Mouse (Mus musculus) CH12.LX (cell line): ENCODE data around the gene Rbp1. TPM values are rescaled to one million over a fixed set of nuclear protein-coding genes. Genes with fewer than 3 reads are reported as not detected.

Experiments used
- DNase-seq: peaks from one replicate; pipeline ENCODE4 v3.0.0-alpha.2; 2013; ENCODE audit errors: extremely low read depth
- H3K27ac ChIP-seq: 2 replicates; pipeline ENCODE4 v1.5.1; 2012; ENCODE audit warnings: low read depth, mild to moderate bottlenecking, control low read depth, moderate library complexity; ENCODE audit not compliant: insufficient read depth
- H3K27me3 ChIP-seq: replicated peaks from 2 replicates; pipeline ENCODE3; 2012; ENCODE audit warnings: inconsistent platforms
- H3K36me3 ChIP-seq, 2 experiments: replicated peaks in 1 of 2; 2 replicates each; pipeline versions ENCODE3 to v1.6.1; 2012; ENCODE audit warnings: inconsistent platforms in 1 of 2, low read length in 1 of 2, mild to moderate bottlenecking in 1 of 2, mixed read lengths in 1 of 2, moderate library complexity in 1 of 2; ENCODE audit not compliant: control insufficient read depth in 1 of 2, insufficient read depth in 1 of 2
- H3K4me1 ChIP-seq, 2 experiments: 2 replicates each; pipeline ENCODE4 v1.6.1; 2012; ENCODE audit warnings: inconsistent platforms in 1 of 2, moderate library complexity in 1 of 2; ENCODE audit not compliant: insufficient read depth in 2 of 2, control insufficient read depth in 1 of 2
- H3K4me2 ChIP-seq: 2 replicates; pipeline ENCODE4 v1.6.1; 2012; ENCODE audit warnings: low read depth, mild to moderate bottlenecking, control low read depth; ENCODE audit not compliant: poor library complexity, insufficient read depth, severe bottlenecking
- H3K4me3 ChIP-seq, 3 experiments: fragments of 150-350 bp in 1 of 3; sonication (generic) in 1 of 3; replicated peaks in 1 of 3; 2 replicates each; pipeline versions ENCODE3 to v1.5.1; 2011 to 2012; ENCODE audit warnings: low read depth in 2 of 3, low read length in 2 of 3, mild to moderate bottlenecking in 2 of 3, moderate library complexity in 2 of 3, control low read depth in 1 of 3, improper control_type of control experiment in 1 of 3, inconsistent platforms in 1 of 3, mixed read lengths in 1 of 3; ENCODE audit not compliant: poor library complexity in 1 of 3
- H3K79me2 ChIP-seq: replicated peaks from 2 replicates; pipeline ENCODE4 v1.6.1; 2012; ENCODE audit warnings: mild to moderate bottlenecking, moderate library complexity; ENCODE audit not compliant: control insufficient read depth, poor library complexity, insufficient read depth, severe bottlenecking; ENCODE audit errors: extremely low read depth
- H3K9ac ChIP-seq: 2 replicates; pipeline ENCODE4 v1.6.1; 2012; ENCODE audit warnings: low read depth, mild to moderate bottlenecking, control low read depth, moderate library complexity; ENCODE audit not compliant: insufficient read depth
- H3K9me3 ChIP-seq: replicated peaks from 2 replicates; pipeline ENCODE3; 2012; ENCODE audit warnings: low read length, inconsistent platforms, mixed read lengths
- BHLHE40 ChIP-seq: IDR thresholded peaks from 2 replicates; pipeline ENCODE4 v1.6.1; 2011; ENCODE audit warnings: mild to moderate bottlenecking, low read depth, low read length, improper control_type of control experiment
- CHD1 ChIP-seq: IDR thresholded peaks from 2 replicates; pipeline ENCODE4 v1.6.1; 2012; ENCODE audit warnings: low read depth, low read length, improper control_type of control experiment, inconsistent platforms
- CHD2 ChIP-seq: IDR thresholded peaks from 2 replicates; pipeline ENCODE4 v1.6.1; 2011; ENCODE audit warnings: low read length, improper control_type of control experiment
- CTCF ChIP-seq, 2 experiments: IDR thresholded peaks in 1 of 2; conservative IDR thresholded peaks in 1 of 2; 2 replicates each; pipeline ENCODE4 v1.5.1; 2011 to 2012; ENCODE audit warnings: low read depth in 2 of 2, low read length in 2 of 2, improper control_type of control experiment in 1 of 2, inconsistent platforms in 1 of 2, mild to moderate bottlenecking in 1 of 2, moderate library complexity in 1 of 2
- ETS1 ChIP-seq: conservative IDR thresholded peaks from 2 replicates; pipeline ENCODE4 v1.6.1; 2012; ENCODE audit warnings: low read depth, mild to moderate bottlenecking, inconsistent platforms, low read length, improper control_type of control experiment, moderate library complexity
- GABPA ChIP-seq: IDR thresholded peaks from 2 replicates; pipeline ENCODE4 v1.6.1; 2012; ENCODE audit warnings: low read depth, low read length, improper control_type of control experiment, inconsistent platforms; ENCODE audit not compliant: insufficient replicate concordance
- IRF4 ChIP-seq: IDR thresholded peaks from 2 replicates; pipeline ENCODE4 v1.6.1; 2014; ENCODE audit warnings: low read depth, mild to moderate bottlenecking, inconsistent platforms, low read length, improper control_type of control experiment
- MAX ChIP-seq: IDR thresholded peaks from 2 replicates; pipeline ENCODE4 v1.6.1; 2011; ENCODE audit warnings: low read length, improper control_type of control experiment
- MEF2A ChIP-seq: IDR thresholded peaks from 2 replicates; pipeline ENCODE4 v1.6.1; 2014; ENCODE audit warnings: low read depth, mild to moderate bottlenecking, inconsistent platforms, low read length, improper control_type of control experiment, borderline replicate concordance
- NELFE ChIP-seq: IDR thresholded peaks from 2 replicates; pipeline ENCODE4 v1.6.1; 2011; ENCODE audit warnings: low read depth, low read length, improper control_type of control experiment
- PAX5 ChIP-seq: IDR thresholded peaks from 2 replicates; pipeline ENCODE4 v1.6.1; 2012; ENCODE audit warnings: low read length, inconsistent platforms, mixed read lengths
- RAD21 ChIP-seq: IDR thresholded peaks from 2 replicates; pipeline ENCODE4 v1.6.1; 2011; ENCODE audit warnings: low read depth, mild to moderate bottlenecking, low read length, improper control_type of control experiment, moderate library complexity
- RCOR1 ChIP-seq: conservative IDR thresholded peaks from 2 replicates; pipeline ENCODE4 v1.6.1; 2012; ENCODE audit warnings: low read depth, mild to moderate bottlenecking, inconsistent platforms, low read length, improper control_type of control experiment
- SIN3A ChIP-seq: IDR thresholded peaks from 2 replicates; pipeline ENCODE4 v1.6.1; 2012; ENCODE audit warnings: low read length, improper control_type of control experiment, inconsistent platforms
- SMC3 ChIP-seq: IDR thresholded peaks from 2 replicates; pipeline ENCODE4 v1.6.1; 2011; ENCODE audit warnings: low read depth, low read length, improper control_type of control experiment
- TCF12 ChIP-seq: IDR thresholded peaks from 2 replicates; pipeline ENCODE4 v1.6.1; 2014; ENCODE audit warnings: low read depth, mild to moderate bottlenecking, inconsistent platforms, low read length, improper control_type of control experiment
- UBTF ChIP-seq: IDR thresholded peaks from 2 replicates; pipeline ENCODE4 v1.6.1; 2012; ENCODE audit warnings: low read depth, mild to moderate bottlenecking, inconsistent platforms, low read length, improper control_type of control experiment, moderate library complexity
- USF2 ChIP-seq: conservative IDR thresholded peaks from 2 replicates; pipeline ENCODE4 v1.6.1; 2011; ENCODE audit warnings: low read depth, low read length, improper control_type of control experiment
- ZMIZ1 ChIP-seq: IDR thresholded peaks from 2 replicates; pipeline ENCODE4 v1.6.1; 2012; ENCODE audit warnings: low read depth, mild to moderate bottlenecking, inconsistent platforms, low read length, improper control_type of control experiment
- dilution Hi-C: fragments of 300-500 bp; cut with MboI; formaldehyde crosslinking; loops from 2 replicates; pipeline ENCODE4 v1.14.3; 2020; ENCODE audit warnings: low sequenced_read_pairs; ENCODE audit not compliant: extremely low pct_unique_long_range_greater_than_20kb, extremely low pct_ligation_motif_present
- in situ Hi-C: fragments of 300-500 bp; cut with MboI; formaldehyde crosslinking; loops from 3 replicates; pipeline ENCODE4 v1.14.3; 2019; ENCODE audit warnings: low sequenced_read_pairs, low pct_ligation_motif_present, low pct_unique_long_range_greater_than_20kb, mixed read lengths
- polyA plus RNA-seq: library from polyadenylated mRNA; unstranded; fragments of >175 nt; gene quantifications from 2 replicates; pipeline ENCODE4 v1.2.1, GENCODE M21; 2012; ENCODE audit warnings: low read depth; ENCODE audit not compliant: insufficient read length
- total RNA-seq, 2 experiments: library from RNA; depleted of rRNA; stranded (reverse); fragments of 300-350 nt in 1 of 2; fragments of >200 nt in 1 of 2; gene quantifications; 2 replicates each; pipeline ENCODE4 v1.2.3; 2012 to 2014

Rbp1 gene
- total and polyA plus RNA-seq, 3 experiments = 0.04 TPM; not detected in 2

DNA sequence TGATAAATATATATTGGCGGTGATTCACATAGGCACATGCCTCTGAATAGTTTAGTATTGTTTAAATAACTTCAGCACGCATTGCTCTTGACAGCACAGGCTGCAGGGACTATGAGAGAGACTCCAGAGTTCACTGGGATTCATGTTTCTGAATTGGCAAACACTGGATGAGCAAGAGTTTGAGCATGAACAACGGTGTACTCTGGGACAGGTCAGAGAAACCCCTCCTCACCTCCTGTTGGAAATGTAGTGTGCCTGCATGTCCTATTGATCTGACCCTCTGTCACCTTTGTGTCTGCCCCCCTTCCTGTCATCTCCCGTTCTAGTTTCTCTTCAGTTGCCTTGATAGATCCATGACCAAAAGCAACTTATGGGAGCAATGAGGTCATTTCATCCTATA lies 7.3 kb upstream of the Rbp1 start:
- Histone ChIP-seq H3K9ac (no peak overlapping the region), H3K9me3 (no peaks in the 10 kb centered on the region), H3K4me2 (no peak overlapping the region), H3K36me3 (peaks cover 0 to 9% of the 10 kb centered on the region in 2 experiments), H3K4me1 (no peaks in the 10 kb centered on the region), H3K27ac (no peak overlapping the region), H3K27me3 (no peaks in the 10 kb centered on the region), H3K79me2 (no peaks in the 10 kb centered on the region), H3K4me3 (no peak overlapping the region)
- no peak for DNase-seq
- no peak for TF ChIP-seq RAD21
- no peak for TF ChIP-seq ETS1
- no peak for TF ChIP-seq MEF2A
- in situ Hi-C loops = loop anchor here (5.0 kb wide), 1 partner anchor 127 kb away; no protein-coding TSS in a partner anchor
- dilution Hi-C loops = no loop called here

GRCm38 (mm10) chr9:98417919-98418318 lies 4.8 kb upstream of the Rbp1 start:
- in situ Hi-C loops (loop anchor here (5.0 kb wide), 1 partner anchor 124 kb away; no protein-coding TSS in a partner anchor), dilution Hi-C loops (no loop called here)
- no peak overlapping the region for H3K27ac ChIP-seq
- no peak overlapping the region for H3K4me3 ChIP-seq
- no peaks in the 10 kb centered on the region for H3K4me1 ChIP-seq
- peak; percentile 64 for TF ChIP-seq RAD21
- no peak for TF ChIP-seq MAX
- TF ChIP-seq SMC3 = peak; percentile 46
- TF ChIP-seq GABPA = no peak
- no peak for TF ChIP-seq IRF4
- peak in 1 of 2 experiments; percentile 66; a peak in 2 of 4 replicates for TF ChIP-seq CTCF (conservative IDR thresholded peaks at IDR 0.05 in 1 of 2, IDR thresholded peaks at IDR 0.05 in 1 of 2; ENCODE audit: low read depth in 2 of 2, low read length in 2 of 2)
- TF ChIP-seq MEF2A = no peak
- H3K9ac ChIP-seq = no peak overlapping the region
- H3K36me3 ChIP-seq = peaks cover 0 to 3% of the 10 kb centered on the region in 2 experiments
- no peaks in the 10 kb centered on the region for H3K27me3 ChIP-seq
- DNase-seq = peak; percentile 11
- no peak overlapping the region for H3K4me2 ChIP-seq
- no peaks in the 10 kb centered on the region for H3K79me2 ChIP-seq
- no peaks in the 10 kb centered on the region for H3K9me3 ChIP-seq

GRCm38 (mm10) chr9:98418346-98418745 lies 4.4 kb upstream of the Rbp1 start:
- Histone ChIP-seq H3K36me3 (no peaks in the 10 kb centered on the region), H3K9ac (no peak overlapping the region), H3K4me2 (no peak overlapping the region), H3K4me1 (no peaks in the 10 kb centered on the region), H3K4me3 (no peak overlapping the region), H3K79me2 (no peaks in the 10 kb centered on the region), H3K9me3 (no peaks in the 10 kb centered on the region), H3K27me3 (no peaks in the 10 kb centered on the region), H3K27ac (no peak overlapping the region)
- dilution Hi-C loops (no loop called here), in situ Hi-C loops (loop anchor here (5.0 kb wide), 1 partner anchor 124 kb away; no protein-coding TSS in a partner anchor)
- TF ChIP-seq BHLHE40 (no peak), CHD2 (no peak), ZMIZ1 (no peak), CHD1 (no peak), RCOR1 (no peak), UBTF (no peak), PAX5 (no peak), TCF12 (no peak), RAD21 (no peak), SIN3A (no peak), NELFE (no peak), USF2 (no peak), MEF2A (no peak), MAX (no peak)
- TF ChIP-seq, all 38 proteins: peak for 0
- DNase-seq = no peak
